In genomic region chr14:47133948-47134347, GRCm38 (mm10) we compare ENCODE assay signal across 15 mouse cellular contexts. TPM values are rescaled to one million over a fixed set of nuclear protein-coding genes. Genes with fewer than 3 reads are reported as not detected.
DNase-seq lines count a peak whose midpoint lies in the region; ATAC-seq lines count a peak whose summit lies in the region.
"Had no signal": no experiment of that assay in that cellular context is flagged by ENCODE, and none has a peak within 500 bp of the region (broad histone marks: within the 10 kb centered on the region; RNA-seq: fewer than 3 reads in every experiment).

No protein-coding gene starts in this region.

- H3K9ac ChIP-seq in midbrain, embryonic 13.5 days (replicated peaks), result no peak overlapping the region
- no peak overlapping the region for H3K9ac ChIP-seq in midbrain, embryonic 11.5 days (ENCODE audit: low read length)
- H3K9ac ChIP-seq in hindbrain, embryonic 16.5 days (ENCODE audit: low read depth, low read length), result no peak overlapping the region
- no peak overlapping the region for H3K9ac ChIP-seq in neural tube, embryonic 15.5 days (replicated peaks)
- H3K9ac ChIP-seq: stomach, embryonic 15.5 days had no signal

- H3K27me3 ChIP-seq in midbrain, embryonic 13.5 days, result no peaks in the 10 kb centered on the region
- no peaks in the 10 kb centered on the region for H3K27me3 ChIP-seq in midbrain, embryonic 11.5 days (ENCODE audit: control insufficient read depth, insufficient read depth, low read length)
- no peaks in the 10 kb centered on the region for H3K27me3 ChIP-seq in hindbrain, embryonic 16.5 days (replicated peaks; ENCODE audit: control insufficient read depth, insufficient read depth, low read length)
- H3K27me3 ChIP-seq in neural tube, embryonic 15.5 days (replicated peaks), result no peaks in the 10 kb centered on the region
- H3K27me3 ChIP-seq: stomach, embryonic 15.5 days had no signal

- no peak overlapping the region for H3K27ac ChIP-seq in midbrain, embryonic 13.5 days
- no peak overlapping the region for H3K27ac ChIP-seq in midbrain, embryonic 11.5 days (ENCODE audit: low read depth, low read length)
- no peak overlapping the region for H3K27ac ChIP-seq in hindbrain, embryonic 16.5 days (ENCODE audit: low read depth, low read length)
- H3K27ac ChIP-seq in neural tube, embryonic 15.5 days (replicated peaks), result no peak overlapping the region
- H3K27ac ChIP-seq: forebrain, embryonic 10.5 days; layer of hippocampus, adult 2 months; stomach, embryonic 15.5 days had no signal

- H3K4me2 ChIP-seq in midbrain, embryonic 13.5 days (replicated peaks), result no peak overlapping the region
- H3K4me2 ChIP-seq in midbrain, embryonic 11.5 days, result no peak overlapping the region
- no peak overlapping the region for H3K4me2 ChIP-seq in hindbrain, embryonic 16.5 days (ENCODE audit: low read length)
- H3K4me2 ChIP-seq in neural tube, embryonic 15.5 days, result no peak overlapping the region
- H3K4me2 ChIP-seq: liver, embryonic 11.5 days; stomach, embryonic 15.5 days had no signal

- peak; percentile 40; the same call in 1 of the 2 replicates for ATAC-seq in midbrain, embryonic 13.5 days
- no peak for ATAC-seq in midbrain, embryonic 11.5 days (ENCODE audit: low FRiP score)
- ATAC-seq in hindbrain, embryonic 16.5 days, result peak; percentile 83
- ATAC-seq in neural tube, embryonic 15.5 days (ENCODE audit: low FRiP score), result peak; percentile 77

- H3K9me3 ChIP-seq in midbrain, embryonic 13.5 days, result no peaks in the 10 kb centered on the region
- H3K9me3 ChIP-seq in midbrain, embryonic 11.5 days (ENCODE audit: control insufficient read depth, low read length), result no peaks in the 10 kb centered on the region
- no peaks in the 10 kb centered on the region for H3K9me3 ChIP-seq in hindbrain, embryonic 16.5 days (ENCODE audit: control insufficient read depth, low read length)
- no peaks in the 10 kb centered on the region for H3K9me3 ChIP-seq in neural tube, embryonic 15.5 days (replicated peaks)
- H3K9me3 ChIP-seq: forebrain, embryonic 10.5 days; stomach, embryonic 15.5 days had no signal

- no peak for DNase-seq in midbrain, embryonic 11.5 days (ENCODE audit: low spot score, missing footprints)
- DNase-seq in Muller cell, postnatal 12 days (ENCODE audit: inconsistent ontology term), result peak; percentile 41
- no peak for DNase-seq in ovary, postnatal 14 days (ENCODE audit: low spot score)
- no peak for DNase-seq in thymus, postnatal 36 days
- DNase-seq: cerebellum, postnatal 25 days; heart, postnatal 14 days; kidney, adult 9 months; lung, postnatal 10 days had no signal

- no peaks in the 10 kb centered on the region for H3K36me3 ChIP-seq in midbrain, embryonic 13.5 days
- H3K36me3 ChIP-seq in midbrain, embryonic 11.5 days (ENCODE audit: control insufficient read depth, insufficient read depth, low read length), result no peaks in the 10 kb centered on the region
- H3K36me3 ChIP-seq in hindbrain, embryonic 16.5 days (ENCODE audit: control insufficient read depth, insufficient read depth, low read length), result no peaks in the 10 kb centered on the region
- H3K36me3 ChIP-seq in neural tube, embryonic 15.5 days, result no peaks in the 10 kb centered on the region
- H3K36me3 ChIP-seq: forebrain, embryonic 10.5 days; stomach, embryonic 15.5 days had no signal

- WGBS in midbrain, embryonic 13.5 days, result 80% methylated on average over 10 of the region's 10 CpGs
- 84% methylated on average over 10 of the region's 10 CpGs for WGBS in midbrain, embryonic 11.5 days
- WGBS in hindbrain, embryonic 16.5 days, result 67% methylated on average over 10 of the region's 10 CpGs
- WGBS in neural tube, embryonic 15.5 days, result 55% methylated on average over 10 of the region's 10 CpGs

- H3K4me3 ChIP-seq in midbrain, embryonic 13.5 days (replicated peaks), result no peak overlapping the region
- H3K4me3 ChIP-seq in midbrain, embryonic 11.5 days (ENCODE audit: low read depth, low read length), result no peak overlapping the region
- H3K4me3 ChIP-seq in hindbrain, embryonic 16.5 days (ENCODE audit: low read length), result no peak overlapping the region
- no peak overlapping the region for H3K4me3 ChIP-seq in neural tube, embryonic 15.5 days (replicated peaks)
- H3K4me3 ChIP-seq: forebrain, embryonic 10.5 days; layer of hippocampus, adult 2 months; stomach, embryonic 15.5 days had no signal

- no peaks in the 10 kb centered on the region for H3K4me1 ChIP-seq in midbrain, embryonic 13.5 days (replicated peaks)
- H3K4me1 ChIP-seq in midbrain, embryonic 11.5 days (ENCODE audit: control insufficient read depth, insufficient read depth, low read length), result no peaks in the 10 kb centered on the region
- H3K4me1 ChIP-seq in hindbrain, embryonic 16.5 days (ENCODE audit: control insufficient read depth, insufficient read depth, low read depth, low read length), result no peaks in the 10 kb centered on the region
- peaks cover 3% of the 10 kb centered on the region; the same call in 1 of the 2 replicates for H3K4me1 ChIP-seq in neural tube, embryonic 15.5 days
- H3K4me1 ChIP-seq: forebrain, embryonic 10.5 days; stomach, embryonic 15.5 days had no signal

RNA-seq across cellular contexts. Expression of gene Gch1, which starts 55.3 kb away (rescaled TPM):
- 3.5 and 7.2 TPM in 2 replicates for polyA plus RNA-seq in midbrain, embryonic 13.5 days (2015; fragmentation: Nextera tagmentation; extraction: Ambion mirVana)
- polyA plus RNA-seq in midbrain, embryonic 11.5 days (2014; fragmentation: Nextera tagmentation; extraction: Ambion mirVana), result 2.1 and 2.9 TPM in 2 replicates
- 5.5 and 6.3 TPM in 2 replicates for polyA plus RNA-seq in hindbrain, embryonic 16.5 days (2015; fragmentation: Nextera tagmentation; extraction: Ambion mirVana)
- 2.5 and 4.7 TPM in 2 replicates for polyA plus RNA-seq in neural tube, embryonic 15.5 days (2015; fragmentation: Nextera tagmentation; extraction: Ambion mirVana)
